Mouse (Mus musculus): Measurements from ENCODE around the gene Nudt3.

DNA sequence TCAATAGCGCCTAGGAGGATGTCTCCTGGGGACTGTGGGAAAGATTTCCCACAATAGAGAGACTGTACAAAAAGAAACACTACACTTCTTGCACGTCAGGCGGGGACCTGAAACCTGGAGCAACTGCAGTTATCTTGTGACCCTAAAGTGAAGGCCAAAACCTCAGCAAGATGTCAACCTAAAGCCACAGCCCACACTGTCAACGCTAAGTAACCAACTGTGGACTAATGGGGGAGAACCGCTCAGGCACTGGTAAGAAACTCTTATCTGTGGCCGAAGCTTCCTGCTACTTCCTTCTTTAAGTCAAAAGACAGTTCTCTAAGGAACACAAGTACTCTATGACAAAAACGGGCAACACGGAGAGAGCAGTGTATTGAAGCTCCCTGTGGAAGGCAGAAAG is 35.1 kb downstream of the Nudt3 start:
- TF ChIP-seq POLR2A (IDR thresholded peaks at IDR 0.05; ENCODE audit: low read depth, low read length) = no peak
- TF ChIP-seq CTCF (IDR thresholded peaks at IDR 0.05; ENCODE audit: extremely low read depth, insufficient read depth, insufficient read length, insufficient replicate concordance) = no peak
